Mouse (Mus musculus) spleen, postnatal 36 days (tissue): Measurements from ENCODE around the gene Tppp3.

Experiments
- DNase-seq, 2 experiments: peaks; one replicate each; pipeline ENCODE4 v3.0.0; 2022; ENCODE audit warnings: low spot score in 2 of 2, mixed read lengths in 1 of 2

Tppp3 gene

GRCm38 (mm10) chr8:105433021-105433420 is 38.3 kb downstream of the Tppp3 start:
- no peak for DNase-seq

- DNase-seq, result no peak
Observed at GRCm38 (mm10) chr8:105431743-105432515, 39.4 kb downstream of the Tppp3 start.

- no peak for DNase-seq
Observed at GRCm38 (mm10) chr8:105426878-105427277, 44.4 kb downstream of the Tppp3 start.

- DNase-seq, result no peak
Observed at GRCm38 (mm10) chr8:105422006-105422405, 49.3 kb downstream of the Tppp3 start.

- DNase-seq, result no peak
Observed at GRCm38 (mm10) chr8:105419800-105420199, 51.5 kb downstream of the Tppp3 start.

- no peak for DNase-seq
Observed at GRCm38 (mm10) chr8:105418992-105419391, 52.3 kb downstream of the Tppp3 start.
